Mouse (Mus musculus) bone marrow, adult 2 months (tissue): Measurements from ENCODE around the gene Cuedc2.

Experiments used
- CTCF ChIP-seq: fragments of 200-500 bp; IDR thresholded peaks from 2 replicates; pipeline ENCODE4 v1.5.1; 2011; ENCODE audit warnings: low read length, control low read depth; ENCODE audit not compliant: control insufficient read depth, insufficient read depth
- POLR2A ChIP-seq: fragments of 200-500 bp; IDR thresholded peaks from 2 replicates; pipeline ENCODE4 v1.6.1; 2011; ENCODE audit warnings: low read depth, mild to moderate bottlenecking, control low read depth, low read length, borderline replicate concordance; ENCODE audit not compliant: control insufficient read depth

DNA sequence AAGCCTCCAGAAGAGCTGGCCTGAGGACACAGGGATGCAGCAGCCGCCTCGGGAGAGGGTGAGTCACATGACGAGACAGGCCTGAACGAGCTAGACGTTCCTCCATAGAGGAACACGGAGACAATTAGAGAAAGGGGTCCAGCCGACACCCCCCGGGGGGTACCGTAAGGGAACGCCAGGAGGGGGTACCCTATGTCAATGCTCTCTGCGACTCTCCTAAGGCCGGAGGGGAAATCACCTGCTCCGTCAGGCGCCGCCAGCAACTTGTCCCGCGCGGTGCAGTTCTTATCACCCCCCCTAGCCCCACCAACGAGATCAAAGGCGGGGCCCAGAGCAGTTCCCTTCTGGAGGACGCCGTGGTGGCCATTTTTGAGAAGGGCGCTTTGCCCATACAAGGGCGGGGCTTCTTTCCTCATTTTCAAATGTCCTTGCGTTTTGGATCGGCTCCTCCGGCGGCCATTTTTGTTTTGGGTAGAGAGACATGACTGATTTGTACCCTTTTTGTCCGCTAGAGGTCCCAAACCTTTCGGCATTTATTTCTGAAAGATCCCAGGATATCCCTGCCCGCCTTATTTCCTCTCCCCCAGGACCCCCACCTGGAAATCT is at the start of gene Cuedc2:
- TF ChIP-seq POLR2A (peak; percentile 54; the same call in 1 of the 2 replicates), CTCF (peak; percentile 11; the same call in 1 of the 2 replicates)
